Mouse (Mus musculus): Measurements from ENCODE around the gene Arhgap42.

The Arhgap42 gene

DNA sequence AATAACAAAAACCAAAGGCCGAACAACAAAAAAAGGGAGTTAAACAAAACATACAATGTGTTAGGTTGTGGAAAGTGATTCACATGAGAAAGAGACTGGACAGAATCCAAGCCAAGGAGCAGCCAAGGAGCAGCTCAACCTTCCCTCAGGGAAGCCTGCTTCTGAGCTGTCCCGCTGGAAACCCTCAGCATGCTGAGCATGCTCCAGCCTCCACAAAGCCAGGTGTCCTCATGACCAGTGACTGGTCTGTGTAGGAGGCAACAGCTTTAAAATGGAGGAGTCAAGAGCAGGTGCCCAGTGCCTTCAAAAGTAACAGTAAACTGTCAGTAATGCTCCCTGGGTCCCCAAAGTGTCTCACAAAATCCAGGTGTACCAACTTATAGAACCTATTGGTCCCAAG is 28.4 kb downstream of the Arhgap42 start:
- no peak for DNase-seq (ENCODE audit: low spot score in 2 of 2)

- DNase-seq (ENCODE audit: low spot score in 2 of 2) = no peak
Measured at GRCm38 (mm10) chr9:9208205-9208604, 30.7 kb downstream of the Arhgap42 start.

- DNase-seq (ENCODE audit: low spot score in 2 of 2) = no peak
Measured at GRCm38 (mm10) chr9:9207251-9207650, 31.6 kb downstream of the Arhgap42 start.

GRCm38 (mm10) chr9:9200827-9201388 is 38.0 kb downstream of the Arhgap42 start:
- DNase-seq (ENCODE audit: low spot score in 2 of 2) = no peak

DNA sequence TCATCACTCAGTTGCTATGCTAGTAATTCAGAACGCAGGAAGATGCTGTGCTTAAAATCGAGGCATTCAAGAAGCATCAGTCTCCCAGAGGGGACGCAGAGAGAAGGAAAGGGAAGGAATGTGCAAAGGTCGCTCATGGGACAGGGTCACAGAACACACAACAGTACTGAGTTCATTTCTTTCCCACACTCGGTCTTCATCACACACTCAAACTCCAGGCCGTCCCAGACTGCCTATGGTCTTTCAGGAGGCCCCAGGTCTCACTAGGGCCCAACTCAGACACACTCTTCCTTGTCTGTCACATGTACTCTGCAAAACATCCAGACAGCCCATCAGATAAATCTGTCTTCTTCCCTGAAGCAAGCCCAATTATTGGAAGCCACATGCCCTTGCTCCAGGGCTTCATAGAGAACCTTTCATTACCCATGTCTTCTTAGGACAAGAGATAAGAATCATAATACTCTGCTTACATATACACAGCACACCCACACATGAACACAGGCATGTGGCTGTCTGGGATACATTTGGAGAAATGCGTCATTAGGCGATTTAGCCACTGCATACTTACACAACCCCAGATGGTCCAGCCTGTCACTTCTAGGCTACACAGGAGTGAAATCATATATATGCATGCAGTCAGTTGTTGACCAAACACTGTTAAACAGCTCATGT is 39.6 kb downstream of the Arhgap42 start:
- no peak for DNase-seq (ENCODE audit: low spot score in 2 of 2)

GRCm38 (mm10) chr9:9198645-9199044 is 40.3 kb downstream of the Arhgap42 start:
- no peak for DNase-seq (ENCODE audit: low spot score in 2 of 2)

DNA sequence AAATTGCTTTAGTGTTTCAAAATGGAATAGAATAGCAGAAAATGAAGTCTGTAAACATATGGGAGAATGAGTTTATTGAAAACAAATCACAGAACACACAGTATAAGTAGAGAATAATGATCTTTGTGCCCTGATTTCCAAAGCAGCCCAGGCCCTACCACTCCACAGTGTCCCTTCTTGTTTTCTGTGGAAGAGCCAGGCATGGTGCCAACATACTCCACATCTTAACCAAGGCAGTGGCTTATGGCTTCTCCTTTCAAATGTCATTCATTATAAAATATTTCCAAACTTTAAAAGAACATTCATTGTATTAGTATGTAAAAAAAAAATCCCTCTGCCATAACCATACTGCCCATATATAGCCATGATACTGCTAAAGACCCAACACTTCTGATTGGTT is 42.9 kb downstream of the Arhgap42 start:
- no peak for DNase-seq (ENCODE audit: low spot score in 2 of 2)

- DNase-seq (ENCODE audit: low spot score in 2 of 2) = no peak
Measured at GRCm38 (mm10) chr9:9194496-9194895, 44.4 kb downstream of the Arhgap42 start.

DNA sequence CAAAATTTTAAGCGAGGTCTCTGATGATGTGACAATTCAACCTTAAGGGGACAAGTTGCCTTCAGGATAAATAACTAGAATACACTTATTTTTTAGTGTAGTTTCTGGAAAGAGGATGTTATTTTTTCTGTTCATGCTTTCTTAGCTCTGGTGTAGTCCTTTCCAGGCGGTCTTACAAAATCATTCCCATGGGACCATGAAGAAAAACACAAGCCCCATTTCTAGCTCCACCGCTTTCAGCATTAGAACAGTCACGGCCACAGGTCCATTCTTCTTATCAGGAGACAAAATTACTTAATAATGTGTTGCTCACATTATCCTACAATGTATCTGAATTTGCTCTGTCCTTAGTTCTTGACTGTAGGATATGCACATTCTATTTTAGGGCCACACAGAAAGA is 46.2 kb downstream of the Arhgap42 start:
- DNase-seq (ENCODE audit: low spot score in 2 of 2) = no peak

- DNase-seq (ENCODE audit: low spot score in 2 of 2) = no peak
Measured at GRCm38 (mm10) chr9:9190835-9191234, 48.1 kb downstream of the Arhgap42 start.

DNA sequence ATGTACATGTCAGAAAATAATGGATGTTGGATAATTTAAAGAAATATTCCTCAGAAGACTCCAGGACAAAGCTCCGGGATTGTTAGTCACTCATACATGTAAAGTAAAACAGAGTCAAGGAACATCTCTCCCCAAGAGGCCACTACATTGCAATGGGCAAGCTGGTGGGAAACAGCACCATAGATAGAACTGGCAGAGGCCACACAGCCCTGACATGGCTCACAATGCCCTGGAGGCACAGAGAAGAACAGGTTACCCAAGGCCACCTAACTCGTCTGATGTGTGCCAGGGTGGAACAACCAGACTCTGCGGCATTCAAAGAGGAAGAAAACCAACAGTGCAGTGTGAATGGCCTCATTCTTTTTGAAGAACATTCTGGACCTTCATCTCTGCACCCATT is 50.7 kb downstream of the Arhgap42 start:
- no peak for DNase-seq (ENCODE audit: low spot score in 2 of 2)

DNA sequence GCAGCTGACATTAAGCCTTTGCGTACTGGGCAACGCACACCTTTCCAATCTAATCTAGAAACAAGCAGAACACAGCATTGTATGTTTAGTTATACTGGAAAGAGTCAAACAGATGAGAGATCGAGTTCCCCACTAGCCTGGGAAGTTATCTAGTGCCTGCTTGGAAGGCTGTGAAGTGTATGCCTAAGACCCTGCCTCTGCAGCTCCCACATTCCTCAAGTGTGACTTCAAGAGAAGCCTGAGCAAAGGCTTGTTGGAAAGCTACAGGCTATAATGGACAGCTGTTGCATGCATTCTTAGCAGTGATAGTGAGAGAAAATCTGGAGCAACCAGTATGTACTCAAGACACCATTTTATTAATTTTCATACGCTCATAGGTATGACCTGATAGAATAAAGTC is 61.2 kb downstream of the Arhgap42 start:
- no peak for DNase-seq (ENCODE audit: low spot score in 2 of 2)

DNA sequence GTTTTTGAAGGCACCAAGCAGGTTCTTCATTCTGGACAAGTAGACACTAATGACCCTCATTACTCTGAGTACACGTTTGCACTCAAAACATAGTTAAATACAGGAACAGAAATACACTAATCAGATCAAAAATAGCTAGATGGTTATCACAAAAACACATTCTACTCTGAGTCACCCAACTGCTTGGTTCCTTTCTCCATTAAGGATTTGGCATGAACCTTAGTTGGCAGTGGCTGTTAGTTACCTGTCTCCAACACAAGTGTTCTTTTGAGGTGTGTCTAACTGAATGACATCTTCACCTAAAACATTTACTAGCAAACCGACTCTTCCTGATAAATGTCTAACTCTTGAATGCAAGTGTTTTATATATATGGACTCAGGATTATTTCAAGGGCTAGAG is 64.0 kb downstream of the Arhgap42 start:
- DNase-seq (ENCODE audit: low spot score in 2 of 2) = no peak

DNA sequence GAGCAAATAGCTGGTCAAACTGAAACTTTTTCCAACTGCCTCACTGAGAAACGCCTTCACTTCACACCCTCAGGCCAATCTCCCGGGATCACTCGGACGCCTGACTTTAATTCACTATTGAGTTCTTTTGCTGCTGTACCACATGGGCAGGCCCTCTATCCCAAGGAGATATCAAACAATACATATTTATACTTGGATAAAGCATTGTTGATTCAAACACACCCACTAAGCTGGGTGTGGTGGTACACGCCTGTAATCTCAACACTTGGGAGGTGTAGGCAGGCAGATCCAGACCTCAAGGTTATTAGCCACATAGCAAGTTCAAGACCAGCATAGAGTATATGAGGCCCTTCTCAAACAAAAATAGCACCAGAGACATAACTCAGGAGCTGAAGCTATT is 64.7 kb downstream of the Arhgap42 start:
- DNase-seq (ENCODE audit: low spot score in 2 of 2) = no peak

GRCm38 (mm10) chr9:9173091-9173490 is 65.8 kb downstream of the Arhgap42 start:
- no peak for DNase-seq (ENCODE audit: low spot score in 2 of 2)

DNA sequence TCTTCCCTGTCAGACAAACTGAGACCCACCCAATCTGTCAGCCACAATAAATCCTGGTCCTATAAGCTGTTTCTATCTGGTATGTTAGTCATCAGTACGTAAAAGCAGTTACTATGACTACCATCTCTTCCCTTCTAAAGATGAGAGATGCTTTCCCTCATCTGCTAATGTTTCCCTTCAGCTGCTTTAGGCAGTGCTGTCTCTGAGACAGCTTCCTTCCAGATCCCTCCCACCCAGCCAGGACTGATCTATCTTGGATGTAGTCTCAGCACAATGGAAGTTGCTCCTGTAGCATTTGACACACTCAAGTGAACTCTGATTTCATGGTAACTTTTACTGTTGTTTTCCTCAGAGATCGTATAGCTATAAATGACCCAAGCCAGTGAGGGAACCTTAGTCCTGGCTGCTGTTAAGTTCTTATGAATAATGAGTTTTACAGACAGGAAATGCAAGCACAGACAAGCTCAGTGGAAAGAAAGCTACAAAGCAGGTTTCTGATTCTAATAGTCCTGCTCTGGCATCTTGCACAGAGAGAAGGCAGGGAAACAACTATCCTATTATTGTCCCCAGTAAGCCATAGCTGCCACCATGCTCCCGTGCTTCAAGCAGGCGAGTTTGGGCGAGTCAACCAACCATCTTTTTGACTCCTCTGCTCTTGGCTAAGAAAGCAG is 67.6 kb downstream of the Arhgap42 start:
- no peak for DNase-seq (ENCODE audit: low spot score in 2 of 2)

- DNase-seq (ENCODE audit: low spot score in 2 of 2) = no peak
Measured at GRCm38 (mm10) chr9:9165641-9166063, 73.2 kb downstream of the Arhgap42 start.

DNA sequence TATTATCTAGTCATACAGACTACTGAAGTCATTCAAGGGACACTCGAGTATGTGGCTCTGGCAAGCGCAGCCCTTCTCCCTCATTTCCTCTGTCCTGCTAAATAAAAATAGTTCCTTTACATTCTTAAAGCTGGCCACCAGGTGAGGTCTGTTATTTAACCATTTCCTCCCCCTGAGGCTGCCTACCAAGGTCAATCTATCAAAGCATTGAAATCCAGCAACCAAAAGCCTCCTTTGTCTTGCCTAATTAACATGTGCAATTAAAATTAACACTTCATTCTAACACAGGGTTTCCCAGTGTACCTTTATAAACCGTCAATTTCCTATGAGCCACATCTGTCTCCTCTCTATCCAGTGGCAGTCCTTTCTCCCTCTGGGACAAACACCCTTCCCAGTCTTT is 78.2 kb downstream of the Arhgap42 start:
- DNase-seq (ENCODE audit: low spot score in 2 of 2) = no peak

DNA sequence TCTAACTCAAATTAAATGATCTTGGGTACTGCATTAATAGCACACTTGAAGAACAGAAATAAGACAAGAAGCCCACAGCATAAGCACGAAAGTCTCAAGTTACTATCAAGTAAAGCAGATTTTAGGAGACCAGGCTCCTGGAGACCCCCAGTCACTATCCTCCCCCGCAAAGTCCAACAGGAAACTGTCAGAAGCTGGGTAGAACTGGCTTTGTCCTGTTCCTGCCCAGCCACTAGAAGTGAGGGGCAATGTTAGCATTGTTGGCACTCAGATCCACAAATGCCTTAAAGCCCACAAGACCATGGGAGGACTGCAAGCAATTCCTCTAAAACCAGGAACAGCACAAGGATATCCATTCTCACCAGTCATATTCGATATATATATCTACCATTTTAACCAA is 80.7 kb downstream of the Arhgap42 start:
- no peak for DNase-seq (ENCODE audit: low spot score in 2 of 2)

GRCm38 (mm10) chr9:9157425-9157824 is 81.5 kb downstream of the Arhgap42 start:
- DNase-seq (ENCODE audit: low spot score in 2 of 2) = no peak

DNA sequence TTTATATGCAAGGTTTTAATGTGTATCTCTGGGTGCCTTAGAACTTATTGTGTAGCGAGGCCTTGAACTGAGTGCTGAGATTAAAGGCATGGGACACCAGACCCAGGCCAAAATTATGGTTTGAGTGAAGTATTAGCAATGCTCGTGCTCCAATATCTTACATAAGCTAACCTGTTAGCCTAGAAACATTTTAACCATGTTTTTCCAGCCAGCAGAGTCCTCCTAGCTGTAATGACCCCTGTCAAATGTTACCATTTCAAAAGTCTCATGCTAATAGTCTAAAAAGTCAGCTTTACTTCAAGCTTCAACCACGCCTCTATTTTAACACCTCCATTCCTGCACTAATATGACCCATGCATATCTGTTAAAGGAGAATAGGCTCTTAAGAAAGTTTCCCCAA is 84.3 kb downstream of the Arhgap42 start:
- DNase-seq (ENCODE audit: low spot score in 2 of 2) = no peak

- DNase-seq (ENCODE audit: low spot score in 2 of 2) = no peak
Measured at GRCm38 (mm10) chr9:9144301-9145121, 94.4 kb downstream of the Arhgap42 start.
